Mouse (Mus musculus) midbrain, embryonic 14.5 days (tissue): Measurements from ENCODE around the gene Hivep2. TPM values are rescaled to one million over a fixed set of nuclear protein-coding genes. Genes with fewer than 3 reads are reported as not detected.

Source experiments
- ATAC-seq: fragments of 200-750 bp; cut with Nextera tagmentation; 2 replicates; pipeline ENCODE4 v1.8.0; 2017; ENCODE audit warnings: moderate number of reproducible peaks, moderate library complexity; ENCODE audit not compliant: low FRiP score, low TSS enrichment
- DNase-seq: peaks from one replicate; pipeline ENCODE4 v3.0.0-alpha.2; 2015
- H3K27ac ChIP-seq: fragments of 300-500 bp; sonication (generic); replicated peaks from 2 replicates; pipeline ENCODE4 v1.5.1; 2014; ENCODE audit warnings: mild to moderate bottlenecking, low read depth, low read length, moderate library complexity
- H3K27me3 ChIP-seq: fragments of 300-500 bp; sonication (generic); 2 replicates; pipeline ENCODE4 v1.6.1; 2014; ENCODE audit warnings: low read length, control low read depth, mixed read lengths; ENCODE audit not compliant: control insufficient read depth, insufficient read depth
- H3K36me3 ChIP-seq: fragments of 300-500 bp; sonication (generic); 2 replicates; pipeline ENCODE4 v1.6.1; 2014; ENCODE audit warnings: low read length, control low read depth; ENCODE audit not compliant: control insufficient read depth, insufficient read depth
- H3K4me1 ChIP-seq: fragments of 300-500 bp; sonication (generic); 2 replicates; pipeline ENCODE4 v1.6.1; 2014; ENCODE audit warnings: mild to moderate bottlenecking, antibody characterized with exemption, low read length, control low read depth; ENCODE audit not compliant: control insufficient read depth, insufficient read depth
- H3K4me2 ChIP-seq: fragments of 300-500 bp; sonication (generic); 2 replicates; pipeline ENCODE4 v1.6.1; 2014; ENCODE audit warnings: mild to moderate bottlenecking, low read length, moderate library complexity
- H3K4me3 ChIP-seq: fragments of 300-500 bp; sonication (generic); replicated peaks from 2 replicates; pipeline ENCODE4 v1.5.1; 2014; ENCODE audit warnings: low read depth, low read length
- H3K9ac ChIP-seq: fragments of 300-500 bp; sonication (generic); replicated peaks from 2 replicates; pipeline ENCODE4 v1.6.1; 2014; ENCODE audit warnings: mild to moderate bottlenecking, low read length, moderate library complexity
- H3K9me3 ChIP-seq: fragments of 300-500 bp; sonication (generic); 2 replicates; pipeline ENCODE4 v1.6.1; 2016; ENCODE audit warnings: low read length, control low read depth, mixed read lengths; ENCODE audit not compliant: control insufficient read depth
- WGBS: fragments of 180-500 bp; shearing (Covaris S2); extraction: QIAGEN DNeasy Blood & Tissue Kit; methylation state at CpG from one replicate; pipeline ENCODE4 v1.1.7; 2014; 5-methylcytosine and 5-hydroxymethylcytosine counted together
- polyA plus RNA-seq: library from polyadenylated mRNA; unstranded; fragments of >200 nt; fragmentation: Nextera tagmentation; extraction: Ambion mirVana; gene quantifications from 2 replicates; pipeline ENCODE4 v1.2.1, GENCODE M21; 2014

The Hivep2 gene
- polyA plus RNA-seq, 1 experiment from 2014 or later: 12.8 TPM

GRCm38 (mm10) chr10:14045745-14046144, 79.9 kb downstream of the Hivep2 start:
- ATAC-seq (no peak), DNase-seq (no peak)
- Histone ChIP-seq H3K36me3 (no peaks in the 10 kb centered on the region), H3K4me2 (no peak overlapping the region), H3K27ac (no peak overlapping the region), H3K27me3 (no peaks in the 10 kb centered on the region), H3K4me1 (peaks cover 18% of the 10 kb centered on the region), H3K9ac (no peak overlapping the region), H3K9me3 (no peaks in the 10 kb centered on the region), H3K4me3 (no peak overlapping the region)
- 22% methylated on average over 4 of the region's 4 CpGs for WGBS

GRCm38 (mm10) chr10:14046171-14046651, 80.3 kb downstream of the Hivep2 start:
- H3K9me3 ChIP-seq: no peaks in the 10 kb centered on the region
- H3K4me3 ChIP-seq: no peak overlapping the region
- no peaks in the 10 kb centered on the region for H3K27me3 ChIP-seq
- H3K9ac ChIP-seq: no peak overlapping the region
- no peak overlapping the region for H3K27ac ChIP-seq
- H3K4me1 ChIP-seq: peaks cover 18% of the 10 kb centered on the region
- WGBS: 10% methylated on average over 4 of the region's 4 CpGs
- no peak for ATAC-seq
- no peaks in the 10 kb centered on the region for H3K36me3 ChIP-seq
- DNase-seq: peak; percentile 49
- no peak overlapping the region for H3K4me2 ChIP-seq

- Histone ChIP-seq H3K9me3 (no peaks in the 10 kb centered on the region), H3K4me1 (peaks cover 18% of the 10 kb centered on the region), H3K9ac (no peak overlapping the region), H3K4me2 (no peak overlapping the region), H3K36me3 (no peaks in the 10 kb centered on the region), H3K4me3 (no peak overlapping the region), H3K27me3 (no peaks in the 10 kb centered on the region), H3K27ac (no peak overlapping the region)
- DNase-seq (no peak), ATAC-seq (0 out of 2 replicates have a peak, but pooled peaks have one; percentile 19)
- WGBS: 71% methylated on average over 2 of the region's 2 CpGs
Measured at GRCm38 (mm10) chr10:14046935-14047334, 81.1 kb downstream of the Hivep2 start.

GRCm38 (mm10) chr10:14047661-14048060, 81.8 kb downstream of the Hivep2 start:
- ATAC-seq: no peak
- H3K27ac ChIP-seq: no peak overlapping the region
- peaks cover 18% of the 10 kb centered on the region for H3K4me1 ChIP-seq
- no peaks in the 10 kb centered on the region for H3K36me3 ChIP-seq
- H3K9me3 ChIP-seq: no peaks in the 10 kb centered on the region
- H3K9ac ChIP-seq: no peak overlapping the region
- DNase-seq: no peak
- no peak overlapping the region for H3K4me2 ChIP-seq
- WGBS: 46% methylated on average over 2 of the region's 2 CpGs
- no peak overlapping the region for H3K4me3 ChIP-seq
- H3K27me3 ChIP-seq: no peaks in the 10 kb centered on the region

GRCm38 (mm10) chr10:14048322-14048915, 82.5 kb downstream of the Hivep2 start:
- ATAC-seq: no peak
- Histone ChIP-seq H3K9me3 (no peaks in the 10 kb centered on the region), H3K27me3 (no peaks in the 10 kb centered on the region), H3K4me1 (peaks cover 18% of the 10 kb centered on the region), H3K36me3 (no peaks in the 10 kb centered on the region), H3K4me2 (no peak overlapping the region), H3K9ac (no peak overlapping the region), H3K27ac (no peak overlapping the region), H3K4me3 (no peak overlapping the region)
- 63% methylated on average over 5 of the region's 5 CpGs for WGBS
- no peak for DNase-seq

GRCm38 (mm10) chr10:14048916-14049445, 83.1 kb downstream of the Hivep2 start:
- H3K4me1 ChIP-seq: peaks cover 18% of the 10 kb centered on the region
- no peaks in the 10 kb centered on the region for H3K36me3 ChIP-seq
- ATAC-seq: no peak
- H3K9ac ChIP-seq: no peak overlapping the region
- 58% methylated on average over 10 of the region's 10 CpGs for WGBS
- H3K27ac ChIP-seq: no peak overlapping the region
- H3K27me3 ChIP-seq: no peaks in the 10 kb centered on the region
- no peaks in the 10 kb centered on the region for H3K9me3 ChIP-seq
- no peak overlapping the region for H3K4me2 ChIP-seq
- no peak for DNase-seq
- H3K4me3 ChIP-seq: no peak overlapping the region

GRCm38 (mm10) chr10:14049686-14050085, 83.8 kb downstream of the Hivep2 start:
- Histone ChIP-seq H3K9ac (no peak overlapping the region), H3K4me3 (no peak overlapping the region), H3K36me3 (no peaks in the 10 kb centered on the region), H3K27me3 (no peaks in the 10 kb centered on the region), H3K4me1 (peaks cover 18% of the 10 kb centered on the region), H3K27ac (no peak overlapping the region), H3K4me2 (no peak overlapping the region), H3K9me3 (no peaks in the 10 kb centered on the region)
- no peak for ATAC-seq
- DNase-seq: no peak
- WGBS: 86% methylated on average over 6 of the region's 6 CpGs

GRCm38 (mm10) chr10:14050586-14050985, 84.7 kb downstream of the Hivep2 start:
- WGBS: 90% methylated on average over 8 of the region's 8 CpGs
- H3K27ac ChIP-seq: no peak overlapping the region
- H3K9ac ChIP-seq: no peak overlapping the region
- H3K4me2 ChIP-seq: no peak overlapping the region
- H3K27me3 ChIP-seq: no peaks in the 10 kb centered on the region
- no peak overlapping the region for H3K4me3 ChIP-seq
- no peak for ATAC-seq
- no peaks in the 10 kb centered on the region for H3K36me3 ChIP-seq
- H3K4me1 ChIP-seq: peaks cover 20% of the 10 kb centered on the region
- no peaks in the 10 kb centered on the region for H3K9me3 ChIP-seq
- no peak for DNase-seq

GRCm38 (mm10) chr10:14052109-14052689, 86.3 kb downstream of the Hivep2 start:
- 93% methylated on average over 8 of the region's 8 CpGs for WGBS
- Histone ChIP-seq H3K4me1 (peaks cover 26% of the 10 kb centered on the region), H3K9ac (no peak overlapping the region), H3K4me2 (no peak overlapping the region), H3K4me3 (no peak overlapping the region), H3K27me3 (no peaks in the 10 kb centered on the region), H3K27ac (no peak overlapping the region), H3K9me3 (no peaks in the 10 kb centered on the region), H3K36me3 (no peaks in the 10 kb centered on the region)
- DNase-seq (no peak), ATAC-seq (no peak)
